Mouse (Mus musculus): ENCODE results near the gene Dst.
"Not testable (repeated sequence)": the region's sequence is repeated elsewhere in the genome, so short reads cannot be mapped to it uniquely, and the experiment has no call there.

Gene Dst

DNA sequence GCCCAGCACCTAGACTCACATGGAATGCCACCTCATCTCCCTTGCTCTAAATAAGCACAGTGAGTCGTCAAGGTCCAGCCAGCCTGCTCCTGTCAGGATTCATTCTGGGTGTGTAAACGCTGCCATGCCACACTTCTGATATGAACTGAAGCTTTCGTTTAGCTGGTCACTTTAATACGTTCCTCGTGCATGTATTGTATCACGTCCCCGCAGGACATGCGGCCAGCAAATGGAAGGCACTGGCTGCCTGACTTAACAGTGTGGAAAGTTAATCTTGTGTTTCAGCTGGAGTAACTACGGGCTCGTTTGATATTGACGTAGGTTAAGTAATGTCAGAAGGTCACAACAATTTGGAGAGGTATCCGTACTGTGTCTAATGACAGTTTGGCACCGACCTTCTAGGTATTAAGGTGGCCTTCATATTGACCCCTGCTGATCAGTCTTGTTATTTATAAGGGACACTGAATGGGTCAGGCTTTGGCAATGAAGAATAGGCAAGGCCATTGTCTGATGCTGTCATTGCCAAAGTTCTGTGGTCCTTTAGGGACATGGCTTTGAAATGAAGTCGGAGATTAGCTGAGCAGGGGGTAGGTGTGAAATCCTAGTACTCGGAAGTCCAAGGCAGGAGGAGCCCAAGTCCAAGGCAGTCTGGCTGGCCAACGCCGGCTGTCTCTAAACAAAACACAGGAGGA, 122.5 kb downstream of the Dst start:
- DNase-seq: no peak

DNA sequence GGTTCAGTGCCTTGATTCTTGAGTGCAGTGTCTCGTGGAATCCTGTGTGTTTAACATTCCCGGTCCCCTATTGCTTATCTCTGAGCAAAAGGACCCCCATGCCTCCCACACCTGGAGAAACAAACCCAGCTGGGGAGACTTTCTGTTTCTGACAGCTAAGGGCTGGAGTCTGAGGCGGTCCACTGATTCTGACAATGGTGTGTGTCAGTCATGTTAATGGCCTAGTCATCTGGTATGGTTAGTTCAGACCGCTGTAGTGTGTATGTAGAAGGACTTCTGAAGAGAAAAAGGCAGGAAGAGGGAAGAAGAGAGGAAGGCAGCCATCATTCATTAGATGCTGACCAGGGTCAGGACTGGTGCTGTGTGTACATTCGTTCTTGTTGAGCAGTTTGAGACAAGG, 125.0 kb downstream of the Dst start:
- DNase-seq: no peak

DNA sequence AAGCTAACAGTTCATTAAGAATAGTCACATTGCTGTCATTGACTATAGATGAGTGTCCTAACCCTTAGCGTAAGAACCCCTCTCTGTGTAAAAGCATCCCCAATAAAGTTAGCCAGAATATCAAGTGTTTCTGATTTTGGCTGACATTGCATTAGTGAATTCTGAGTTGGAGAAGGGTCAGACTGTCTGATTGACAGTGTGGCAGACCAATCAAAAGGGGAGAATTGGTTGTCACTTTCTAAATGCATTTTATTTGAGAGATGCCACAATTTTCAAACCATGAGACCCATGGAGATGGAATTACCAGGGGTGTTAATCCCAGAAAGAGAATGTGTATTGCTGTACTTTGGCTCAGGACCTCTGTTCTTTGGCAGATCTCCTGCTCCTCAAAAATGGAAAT, 125.5 kb downstream of the Dst start:
- no peak for DNase-seq

DNA sequence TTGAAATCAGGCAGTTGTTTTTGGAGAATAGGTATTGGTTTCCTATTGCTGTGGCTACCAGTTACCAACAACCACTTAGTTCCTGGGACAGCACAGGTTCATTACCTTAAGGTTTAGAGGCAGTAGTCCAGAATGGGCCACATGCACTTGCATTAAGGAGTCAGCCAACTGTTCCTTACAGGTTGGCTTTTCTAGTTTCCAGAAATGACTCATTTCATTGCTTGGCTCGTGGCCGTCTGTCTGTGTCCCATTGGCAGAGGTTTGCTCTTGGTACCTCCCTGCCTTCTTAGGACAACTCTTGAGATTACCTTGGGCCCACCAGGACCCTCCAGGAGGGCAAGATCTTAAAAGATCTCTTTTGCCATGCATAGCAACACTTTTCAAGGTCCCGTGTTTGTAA, 125.9 kb downstream of the Dst start:
- no peak for DNase-seq

DNA sequence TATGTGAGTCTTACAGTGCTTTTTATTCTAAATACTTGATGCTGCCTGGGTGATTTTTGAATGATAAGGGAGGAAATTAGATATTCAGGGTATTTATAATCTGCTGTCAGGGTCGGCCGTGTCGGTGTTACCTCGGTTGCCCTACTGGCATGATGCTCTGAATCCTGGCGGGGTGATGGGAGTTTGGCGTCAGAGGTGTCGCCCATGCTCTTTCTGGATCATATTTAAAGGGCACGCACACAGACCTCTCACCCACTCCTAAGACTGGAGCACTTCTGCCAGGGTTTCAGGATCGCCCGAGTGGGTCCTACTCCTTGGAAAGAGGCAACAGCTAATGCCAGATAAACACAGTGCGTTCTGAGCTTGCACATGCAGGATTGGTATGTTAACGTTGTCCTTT, 128.1 kb downstream of the Dst start:
- DNase-seq: no peak

DNA sequence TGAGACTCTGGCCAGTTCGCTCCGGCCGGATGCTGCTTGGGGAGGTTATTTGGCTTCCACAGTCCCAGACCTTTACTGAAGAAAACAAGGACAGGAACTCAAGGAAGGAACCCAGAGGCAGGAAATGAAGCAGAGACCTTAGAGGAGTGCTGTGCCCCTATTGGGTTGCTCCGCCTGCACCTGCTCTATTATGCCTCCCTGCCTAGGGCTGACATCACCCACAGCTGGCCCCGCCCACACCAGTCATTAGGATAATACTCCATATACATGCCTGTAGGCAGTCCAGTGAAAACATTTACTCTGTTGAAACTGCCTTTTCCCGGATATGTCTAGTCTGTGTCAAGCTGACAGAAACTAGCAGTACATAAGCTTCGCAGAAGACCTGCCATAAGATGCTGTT, 130.5 kb downstream of the Dst start:
- DNase-seq: no peak

DNA sequence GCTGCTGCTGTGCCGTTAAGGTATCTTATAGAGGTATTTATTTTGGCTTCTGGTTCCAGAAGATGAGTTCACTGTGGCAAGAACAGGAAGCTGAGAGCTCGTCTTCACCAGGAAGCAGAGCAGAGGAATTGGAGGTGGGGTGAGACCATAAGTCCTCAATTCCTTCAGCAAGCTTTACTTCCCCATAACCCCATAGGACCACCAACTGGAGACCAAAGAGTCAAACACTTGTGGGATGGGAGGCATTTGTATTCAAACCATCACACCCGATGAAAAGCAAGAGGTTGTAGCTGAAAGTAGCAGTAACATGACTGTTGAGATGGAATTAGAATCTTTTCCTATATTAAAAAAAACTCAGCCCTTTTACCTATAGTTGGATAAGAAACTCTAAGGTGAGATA, 132.0 kb downstream of the Dst start:
- DNase-seq: no peak

DNA sequence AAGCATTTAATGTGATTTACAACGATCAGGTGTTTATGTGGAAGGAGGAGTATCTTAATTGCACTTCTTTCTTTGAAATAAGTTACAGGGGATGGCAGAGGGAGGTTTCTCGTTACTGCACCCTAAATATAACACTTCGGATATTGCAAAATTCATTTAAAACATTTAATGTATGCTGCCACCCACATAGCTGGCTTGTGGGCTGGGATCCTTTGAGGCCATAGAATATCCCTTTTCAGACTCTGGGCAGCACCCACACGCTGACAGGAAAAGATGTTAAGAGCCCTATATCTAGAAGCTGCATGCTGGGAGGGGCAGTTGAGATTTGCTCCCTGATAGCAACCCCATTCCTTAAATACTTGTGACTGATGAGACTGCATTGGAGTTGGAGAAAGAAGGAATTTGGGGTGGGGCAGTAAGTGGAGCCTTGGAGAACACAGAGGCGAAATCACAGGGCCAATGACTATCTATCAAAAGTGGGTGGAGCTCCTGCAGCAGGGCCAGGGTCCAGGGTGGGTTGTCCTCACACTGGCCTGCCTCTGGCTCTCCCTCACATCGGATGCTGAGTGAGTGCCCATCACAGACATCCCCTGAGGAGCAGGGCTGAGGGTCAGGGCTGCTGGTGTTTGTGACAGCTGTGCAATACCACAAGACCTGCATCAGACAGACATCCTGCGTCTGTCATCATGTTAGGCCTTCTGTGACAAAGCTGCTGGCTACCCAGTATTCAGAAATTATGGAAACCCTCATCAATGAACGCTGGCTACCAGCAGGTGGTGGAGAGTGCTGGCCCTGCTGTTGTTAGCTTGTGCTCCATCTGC, 133.1 kb downstream of the Dst start:
- DNase-seq: no peak

DNA sequence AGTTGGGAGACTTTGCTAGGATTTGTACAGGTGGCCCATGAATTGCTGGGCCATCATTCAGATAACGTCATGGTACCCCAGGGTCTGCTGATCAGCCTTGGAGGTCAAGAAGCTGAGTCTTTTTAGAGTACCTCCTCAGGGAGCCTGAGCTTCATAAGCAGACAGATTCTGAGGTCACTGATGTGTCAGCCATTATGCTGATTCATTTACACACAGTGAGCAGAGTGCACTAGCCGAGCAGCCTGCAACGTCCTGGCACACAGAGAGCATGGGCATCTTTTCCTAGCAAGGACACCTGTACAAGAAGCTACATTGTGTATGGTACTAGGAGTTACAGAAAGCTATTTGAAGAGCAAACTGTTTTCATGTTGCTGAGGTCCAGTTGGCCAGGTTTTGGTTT, 134.3 kb downstream of the Dst start:
- no peak for DNase-seq

DNA sequence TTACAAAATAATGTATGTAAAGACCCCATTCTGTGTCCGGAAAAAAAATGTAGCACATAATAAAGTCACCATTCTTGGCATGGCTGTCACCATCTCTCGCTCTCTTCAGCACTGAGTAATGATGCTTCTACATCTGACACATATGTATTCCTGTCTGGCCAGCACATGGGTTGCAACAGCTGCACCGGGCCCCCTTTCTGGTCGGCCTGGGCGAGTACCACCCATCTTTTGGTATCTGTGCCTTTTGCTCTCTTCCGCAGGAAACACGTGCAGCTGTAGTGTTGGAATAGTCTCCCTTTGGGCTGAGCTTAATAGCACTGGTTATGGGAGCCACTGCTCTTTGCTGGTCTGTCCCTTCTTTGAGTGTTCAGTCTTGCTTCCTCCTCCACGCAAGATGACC, 135.3 kb downstream of the Dst start:
- no peak for DNase-seq

DNA sequence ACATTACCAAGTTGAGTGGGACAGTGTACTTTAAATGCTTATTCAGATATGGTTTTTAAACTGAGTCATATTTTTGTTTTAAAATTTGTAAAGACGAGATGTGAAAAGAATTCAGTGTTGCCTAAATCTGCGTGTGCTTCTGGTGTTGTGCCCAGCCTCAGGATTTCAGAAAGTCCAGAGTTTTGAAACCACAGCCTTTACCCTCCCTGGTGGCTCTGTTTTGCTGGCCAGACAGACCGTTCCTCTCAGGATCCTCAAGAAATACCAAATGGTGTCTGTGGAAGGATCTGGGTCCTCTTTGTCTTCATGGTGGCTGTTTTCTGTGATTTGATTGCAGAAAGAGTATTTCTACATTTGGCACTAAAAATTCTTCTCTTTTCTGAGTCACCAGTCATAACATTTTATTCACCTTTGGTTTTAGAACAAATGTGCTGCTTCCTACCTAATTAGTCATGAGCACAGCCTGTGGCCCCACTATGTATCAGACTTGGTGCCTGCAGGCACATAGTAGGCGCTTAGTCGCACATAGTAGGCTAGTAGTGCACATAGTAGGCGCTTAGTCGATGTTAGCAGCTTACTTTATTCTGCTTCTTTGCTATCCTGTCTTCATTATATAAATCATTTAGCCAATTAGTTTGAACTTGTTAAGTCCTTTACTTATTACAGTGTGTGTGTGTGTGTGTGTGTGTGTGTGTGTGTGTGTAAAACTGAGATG, 136.0 kb downstream of the Dst start:
- no peak for DNase-seq

DNA sequence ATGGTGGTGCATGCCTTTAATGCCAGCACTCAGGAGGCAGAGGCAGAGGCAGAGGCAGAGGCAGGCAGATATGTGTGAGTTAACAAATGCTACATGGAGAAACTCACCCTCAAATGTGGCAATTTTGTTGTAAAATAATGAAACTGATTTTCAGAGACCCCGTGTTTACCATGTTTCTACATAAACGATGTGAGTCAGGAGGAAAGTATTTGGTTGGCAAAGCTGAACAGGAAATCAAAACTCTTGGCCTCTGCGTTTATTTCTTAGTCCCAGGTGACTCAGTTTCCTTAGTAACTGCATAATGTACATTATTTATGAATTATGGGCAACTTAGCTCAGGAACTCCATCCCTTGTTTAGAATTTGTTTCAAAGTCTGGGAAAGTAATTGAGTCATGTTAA, 136.7 kb downstream of the Dst start:
- DNase-seq: no peak

DNA sequence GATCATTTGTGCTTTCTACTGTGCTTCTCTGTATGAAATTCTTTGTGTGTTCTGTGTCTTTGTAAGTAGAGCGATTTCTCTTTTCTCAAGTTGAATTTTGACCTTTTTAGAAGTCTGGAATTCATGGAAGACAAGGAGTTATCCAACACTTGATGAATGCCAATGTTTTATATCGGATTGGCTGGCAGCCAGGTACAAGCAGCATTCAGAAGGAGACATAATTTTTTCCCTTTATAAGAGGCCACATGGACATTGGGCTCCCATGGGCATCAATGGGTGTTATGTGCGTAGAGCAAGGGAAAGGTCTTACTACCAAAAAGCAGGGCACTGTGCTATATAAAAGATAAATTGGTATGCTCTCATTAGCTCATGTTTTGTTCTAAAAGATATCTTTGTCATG, 139.3 kb downstream of the Dst start:
- peak; percentile 44 for DNase-seq

DNA sequence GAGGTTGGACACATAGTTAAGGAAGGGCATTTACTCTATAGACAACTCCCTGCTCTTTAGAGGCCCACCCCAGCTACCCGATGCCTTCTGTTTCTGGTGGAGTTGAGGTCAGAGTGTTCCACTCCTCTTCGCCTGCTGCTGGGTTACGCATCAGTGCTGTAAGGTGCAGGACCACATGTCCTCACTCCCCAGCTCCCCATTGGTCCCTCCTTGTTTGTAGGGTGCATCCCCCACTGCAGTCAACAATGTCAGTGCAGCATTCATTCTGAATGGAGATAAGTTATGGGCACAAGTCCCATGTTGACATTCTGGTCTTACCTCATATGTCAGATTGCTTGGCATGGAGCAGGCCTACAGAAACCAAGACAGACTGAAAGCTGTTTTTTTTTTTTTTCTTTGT, 143.2 kb downstream of the Dst start:
- DNase-seq: peak; percentile 44

DNA sequence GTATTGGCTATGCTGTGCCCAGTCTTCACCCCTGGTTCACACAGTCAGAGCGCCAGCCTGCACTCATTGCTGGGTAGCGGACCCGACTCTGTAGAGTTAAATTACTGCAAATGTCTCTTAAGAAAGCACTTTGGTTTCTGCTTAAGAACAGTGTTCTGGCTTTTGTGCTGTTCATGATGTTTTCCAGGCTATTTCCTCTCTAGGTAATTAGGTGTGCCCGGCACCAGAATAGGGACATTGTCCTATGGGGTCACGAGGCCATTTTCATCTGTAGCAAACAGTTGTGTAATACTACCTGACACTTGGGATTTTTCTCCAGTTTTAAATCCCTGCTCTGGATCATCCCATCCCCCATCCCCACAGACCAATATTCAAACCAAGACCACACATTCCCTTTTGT, 144.4 kb downstream of the Dst start:
- no peak for DNase-seq

DNA sequence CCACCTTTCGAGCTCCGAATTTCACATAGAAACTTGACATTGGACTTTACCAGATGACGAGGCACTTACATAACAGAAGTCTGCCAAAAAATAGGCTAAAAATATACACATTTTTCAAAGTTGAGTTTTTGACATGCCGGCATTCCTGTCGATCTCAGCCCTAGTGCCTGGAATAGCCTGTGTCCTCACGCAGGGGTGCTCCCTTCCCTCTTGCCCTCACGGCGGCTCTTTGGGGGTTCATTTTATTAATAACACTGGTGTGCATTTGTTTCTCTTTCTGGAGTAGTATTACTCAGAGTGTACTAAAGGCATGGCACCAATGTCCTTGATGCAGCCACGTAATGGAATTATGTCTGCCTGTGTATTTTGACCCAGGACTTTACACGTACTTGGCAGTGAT, 146.9 kb downstream of the Dst start:
- DNase-seq: no peak

DNA sequence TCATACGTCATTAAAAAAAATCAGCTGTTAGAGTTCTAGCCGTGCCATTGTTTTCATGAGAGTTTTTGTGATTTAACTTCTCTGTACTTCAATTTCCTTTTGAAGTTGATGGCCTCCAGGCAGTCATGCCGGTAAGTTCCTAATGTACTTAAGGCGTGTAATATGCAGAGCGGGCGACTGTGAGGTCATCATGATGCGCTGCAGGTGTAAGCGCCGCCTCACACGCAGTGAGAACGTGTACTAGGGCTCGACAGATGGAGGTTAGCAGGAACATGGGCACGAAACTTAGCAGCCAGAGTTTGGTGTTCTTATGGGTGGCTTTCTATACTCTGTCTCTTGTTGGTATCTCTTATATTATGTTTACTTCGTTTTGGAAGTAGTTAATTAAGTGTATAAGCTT, 148.6 kb downstream of the Dst start:
- no peak for DNase-seq

DNA sequence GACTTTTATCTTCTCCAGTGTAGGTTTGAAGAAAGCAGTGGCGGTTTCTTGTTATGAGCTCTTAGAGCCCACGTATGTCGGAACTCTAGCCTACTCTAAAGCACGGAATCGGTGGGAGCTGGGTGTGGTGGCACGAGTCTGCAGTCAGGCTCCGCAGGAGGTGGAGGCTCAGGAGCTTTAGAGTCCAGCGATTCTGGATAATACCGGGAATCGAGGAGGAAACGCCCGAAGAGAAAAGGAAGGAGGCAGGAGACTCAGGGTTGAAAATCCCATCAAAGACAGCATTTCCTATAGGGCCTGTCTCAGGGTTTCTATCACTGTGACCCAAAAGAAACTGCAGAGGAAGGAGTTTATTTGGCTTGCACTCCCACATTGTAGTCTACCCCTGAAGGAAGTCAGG, 151.2 kb downstream of the Dst start:
- DNase-seq: no peak

DNA sequence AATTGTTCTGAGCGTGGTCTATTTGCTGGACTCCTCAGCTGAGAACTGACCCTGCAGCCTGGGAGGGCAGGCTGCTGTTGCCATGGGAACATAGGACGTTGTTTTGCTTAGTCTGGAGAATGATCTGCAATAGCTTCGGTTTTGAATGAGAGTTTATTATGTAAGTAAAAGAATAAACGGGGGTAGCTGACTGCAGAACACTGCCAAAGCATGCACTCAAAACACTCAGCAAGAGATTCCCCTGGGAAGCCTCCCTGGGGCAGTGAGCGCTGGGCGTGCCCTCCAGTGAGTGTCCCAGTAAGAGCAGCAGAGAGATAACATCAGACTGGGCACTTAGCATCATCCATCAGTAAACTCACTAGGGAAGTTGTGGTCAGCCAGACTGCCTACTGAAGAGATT, 152.4 kb downstream of the Dst start:
- DNase-seq: no peak

DNA sequence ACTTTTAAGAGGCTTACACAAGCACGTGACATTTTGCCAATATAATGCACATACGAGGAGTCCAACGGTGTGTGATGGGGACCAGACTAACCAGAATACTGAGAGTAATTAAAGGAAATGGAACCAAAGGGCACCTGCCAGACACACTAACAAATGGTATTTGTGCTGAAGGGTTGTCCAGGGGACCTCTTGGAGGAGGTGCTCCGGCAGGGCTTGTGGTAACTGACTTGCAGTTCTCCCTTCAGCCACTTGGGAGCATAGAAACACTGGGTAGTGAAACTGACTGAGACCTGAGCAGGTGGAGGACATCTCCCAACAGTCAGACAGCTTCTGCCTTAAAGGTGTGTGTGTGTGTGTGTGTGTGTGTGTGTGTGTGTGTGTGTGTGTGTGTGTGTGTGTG, 153.1 kb downstream of the Dst start:
- peak; percentile 79 for DNase-seq

DNA sequence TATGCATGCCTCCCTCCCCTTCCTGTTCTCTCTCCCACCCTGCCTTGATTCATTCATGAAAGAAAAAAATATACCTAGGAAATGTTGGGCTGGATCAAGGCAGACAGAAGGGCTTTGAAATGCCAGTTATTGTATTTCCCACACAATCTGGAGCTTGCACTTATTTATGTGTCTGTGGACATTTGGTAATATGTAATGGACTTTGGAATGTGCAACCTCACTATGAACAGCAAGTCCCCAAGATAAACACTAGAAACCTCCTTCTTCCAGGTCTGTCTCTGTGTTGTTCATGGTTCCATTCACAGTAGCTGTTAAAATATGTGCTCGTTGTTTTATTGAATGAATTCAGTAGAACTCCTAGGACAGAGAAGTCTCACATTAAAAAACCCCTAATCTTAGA, 153.8 kb downstream of the Dst start:
- DNase-seq: no peak

DNA sequence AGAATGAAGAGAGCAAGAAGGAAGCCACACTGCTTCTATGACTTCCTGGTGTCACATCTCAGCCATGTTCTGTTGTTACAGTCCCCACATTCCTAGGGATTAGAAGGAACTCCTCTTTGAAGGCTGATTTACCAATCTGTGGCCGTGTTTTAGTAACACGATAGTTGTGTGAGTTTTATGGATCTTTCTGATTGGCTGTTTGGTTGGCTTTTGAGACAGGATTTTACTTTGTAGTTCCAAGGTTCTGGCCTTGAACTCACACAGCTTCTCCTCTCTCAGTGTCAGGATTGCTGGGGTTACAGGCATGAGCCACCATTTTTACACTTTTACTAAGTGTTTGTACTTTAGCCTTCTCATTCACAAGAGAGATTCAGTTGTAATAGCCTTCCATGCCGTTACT, 155.9 kb downstream of the Dst start:
- DNase-seq: no peak

DNA sequence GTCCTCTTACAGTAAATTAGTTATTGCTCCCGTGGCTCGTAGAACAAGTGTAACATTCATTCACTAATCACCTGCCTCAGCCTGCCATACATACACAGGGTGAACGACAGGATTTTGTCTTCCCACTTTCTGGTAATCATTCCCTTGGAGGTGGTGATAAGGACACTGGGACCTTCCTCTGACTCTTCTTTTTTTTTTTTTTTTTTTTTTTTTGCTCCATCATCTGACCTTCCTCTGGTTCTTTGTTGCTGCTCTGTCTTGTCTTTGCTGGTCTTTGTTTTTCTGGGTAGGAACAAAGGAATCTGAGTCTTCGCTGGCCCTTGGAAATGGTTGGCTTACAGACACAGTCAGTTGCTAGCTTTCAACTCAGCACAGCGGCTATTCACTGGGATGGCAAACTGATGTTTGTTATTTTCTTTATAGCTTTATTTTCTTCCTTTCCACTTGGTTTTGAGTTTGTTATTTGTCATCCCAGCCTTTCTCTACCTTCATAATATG, 157.6 kb downstream of the Dst start:
- no peak for DNase-seq

DNA sequence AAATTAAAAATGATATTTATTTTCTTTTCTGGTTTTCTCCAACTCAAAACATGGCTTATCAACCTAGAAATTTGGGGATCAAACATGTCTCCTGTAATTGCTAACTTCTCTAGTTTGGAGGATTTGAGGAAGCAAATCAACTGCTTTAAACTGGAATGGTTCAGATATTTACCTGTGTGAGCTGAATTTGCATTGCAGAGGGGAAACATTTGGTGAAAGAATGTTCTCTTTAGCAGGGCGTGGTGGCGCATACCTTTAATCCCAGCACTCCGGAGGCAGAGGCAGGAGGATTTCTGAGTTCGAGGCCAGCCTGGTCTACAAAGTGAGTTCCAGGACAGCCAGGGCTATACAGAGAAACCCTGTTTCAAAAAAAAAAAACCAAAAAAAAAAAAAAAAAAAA, 158.4 kb downstream of the Dst start:
- not testable (repeated sequence) for DNase-seq
